14 mouse cellular contexts compared by ENCODE assay signal in genomic region chr1:39396347-39396746, GRCm38 (mm10). TPM values are rescaled to one million over a fixed set of nuclear protein-coding genes. Genes with fewer than 3 reads are reported as not detected.
DNase-seq lines count a peak whose midpoint lies in the region; ATAC-seq lines count a peak whose summit lies in the region.
"Had no signal": no experiment of that assay in that cellular context is flagged by ENCODE, and none has a peak within 500 bp of the region (broad histone marks: within the 10 kb centered on the region; RNA-seq: fewer than 3 reads in every experiment).

No protein-coding gene starts in this region.

- 0 out of 2 replicates have a peak, but pooled peaks cover 5% of the 10 kb centered on the region for H3K4me1 ChIP-seq in embryonic facial prominence, embryonic 14.5 days (ENCODE audit: control insufficient read depth, insufficient read depth, low read length)
- peaks cover 3% of the 10 kb centered on the region; the same call in 1 of the 2 replicates for H3K4me1 ChIP-seq in embryonic facial prominence, embryonic 10.5 days
- H3K4me1 ChIP-seq in limb, embryonic 15.5 days = no peaks in the 10 kb centered on the region
- no peaks in the 10 kb centered on the region; the same call in 1 of the 2 replicates for H3K4me1 ChIP-seq in limb, embryonic 10.5 days
- H3K4me1 ChIP-seq in hindbrain, embryonic 10.5 days (replicated peaks) = 0 out of 2 replicates have a peak, but pooled peaks cover 5% of the 10 kb centered on the region

- peak; percentile 29 for DNase-seq in embryonic facial prominence, embryonic 14.5 days (ENCODE audit: low spot score)
- DNase-seq in embryonic facial prominence, embryonic 10.5 days (ENCODE audit: low spot score) = no peak
- no peak for DNase-seq in limb, embryonic 10.5 days (ENCODE audit: low spot score)
- DNase-seq in hindbrain, embryonic 10.5 days (ENCODE audit: low spot score) = no peak
- DNase-seq in right cerebral cortex, postnatal 25 days = no peak
- DNase-seq: cerebellum, adult 18-20 months; left cerebral cortex, postnatal 4 days; right cerebral cortex, postnatal 14 days had no signal

- no peaks in the 10 kb centered on the region for H3K36me3 ChIP-seq in embryonic facial prominence, embryonic 14.5 days (ENCODE audit: control insufficient read depth, insufficient read depth, low read length)
- H3K36me3 ChIP-seq in embryonic facial prominence, embryonic 10.5 days (replicated peaks) = peaks cover 7% of the 10 kb centered on the region; the same call in 1 of the 2 replicates
- H3K36me3 ChIP-seq in limb, embryonic 15.5 days = 0 out of 2 replicates have a peak, but pooled peaks cover 2% of the 10 kb centered on the region
- H3K36me3 ChIP-seq in limb, embryonic 10.5 days = no peaks in the 10 kb centered on the region
- H3K36me3 ChIP-seq in hindbrain, embryonic 10.5 days = peaks cover 11% of the 10 kb centered on the region

- H3K4me2 ChIP-seq in embryonic facial prominence, embryonic 14.5 days (ENCODE audit: low read depth, low read length) = no peak overlapping the region
- no peak overlapping the region for H3K4me2 ChIP-seq in limb, embryonic 15.5 days
- H3K4me2 ChIP-seq: heart, embryonic 15.5 days had no signal

- no peaks in the 10 kb centered on the region for H3K27me3 ChIP-seq in embryonic facial prominence, embryonic 14.5 days (replicated peaks; ENCODE audit: control insufficient read depth, insufficient read depth, low read length)
- peaks cover 5% of the 10 kb centered on the region for H3K27me3 ChIP-seq in embryonic facial prominence, embryonic 10.5 days (replicated peaks; ENCODE audit: low read depth, poor library complexity, severe bottlenecking)
- no peaks in the 10 kb centered on the region for H3K27me3 ChIP-seq in limb, embryonic 15.5 days
- peaks cover 6% of the 10 kb centered on the region for H3K27me3 ChIP-seq in limb, embryonic 10.5 days (ENCODE audit: low read depth, poor library complexity, severe bottlenecking)
- H3K27me3 ChIP-seq in hindbrain, embryonic 10.5 days (ENCODE audit: insufficient read depth, poor library complexity, severe bottlenecking) = no peaks in the 10 kb centered on the region
- H3K27me3 ChIP-seq: heart, embryonic 15.5 days had no signal

- no peak overlapping the region for H3K4me3 ChIP-seq in embryonic facial prominence, embryonic 14.5 days (ENCODE audit: low read depth, low read length)
- H3K4me3 ChIP-seq in embryonic facial prominence, embryonic 10.5 days = no peak overlapping the region
- H3K4me3 ChIP-seq in limb, embryonic 15.5 days = no peak overlapping the region
- H3K4me3 ChIP-seq in limb, embryonic 10.5 days = no peak overlapping the region
- no peak overlapping the region for H3K4me3 ChIP-seq in hindbrain, embryonic 10.5 days
- H3K4me3 ChIP-seq: heart, embryonic 15.5 days had no signal

- no peaks in the 10 kb centered on the region for H3K9me3 ChIP-seq in embryonic facial prominence, embryonic 14.5 days (ENCODE audit: control insufficient read depth, low read length)
- H3K9me3 ChIP-seq in embryonic facial prominence, embryonic 10.5 days = peaks cover 5% of the 10 kb centered on the region; the same call in 1 of the 2 replicates
- H3K9me3 ChIP-seq in limb, embryonic 15.5 days = no peaks in the 10 kb centered on the region
- H3K9me3 ChIP-seq in limb, embryonic 10.5 days (replicated peaks) = no peaks in the 10 kb centered on the region
- H3K9me3 ChIP-seq in hindbrain, embryonic 10.5 days = no peaks in the 10 kb centered on the region
- H3K9me3 ChIP-seq: heart, embryonic 15.5 days had no signal

- no peak overlapping the region for H3K9ac ChIP-seq in embryonic facial prominence, embryonic 14.5 days (ENCODE audit: low read depth, low read length)
- no peak overlapping the region for H3K9ac ChIP-seq in limb, embryonic 15.5 days
- H3K9ac ChIP-seq: heart, embryonic 15.5 days had no signal

- no peak overlapping the region for H3K27ac ChIP-seq in embryonic facial prominence, embryonic 14.5 days (replicated peaks; ENCODE audit: low read depth, low read length)
- no peak overlapping the region for H3K27ac ChIP-seq in embryonic facial prominence, embryonic 10.5 days (replicated peaks)
- H3K27ac ChIP-seq in limb, embryonic 15.5 days = no peak overlapping the region
- no peak overlapping the region for H3K27ac ChIP-seq in limb, embryonic 10.5 days
- no peak overlapping the region for H3K27ac ChIP-seq in hindbrain, embryonic 10.5 days
- H3K27ac ChIP-seq: heart, embryonic 15.5 days; kidney, postnatal 0 days had no signal

- WGBS in embryonic facial prominence, embryonic 14.5 days = 55% methylated on average over 4 of the region's 4 CpGs
- 73% methylated on average over 4 of the region's 4 CpGs for WGBS in embryonic facial prominence, embryonic 10.5 days
- WGBS in limb, embryonic 15.5 days = 79% methylated on average over 4 of the region's 4 CpGs
- WGBS in limb, embryonic 10.5 days = 84% methylated on average over 4 of the region's 4 CpGs
- 75% methylated on average over 4 of the region's 4 CpGs for WGBS in hindbrain, embryonic 10.5 days

- ATAC-seq in embryonic facial prominence, embryonic 14.5 days (ENCODE audit: low read depth) = no peak; the same call in 1 of the 2 replicates
- ATAC-seq in limb, embryonic 15.5 days (ENCODE audit: insufficient number of reproducible peaks, low FRiP score, low TSS enrichment, low read depth) = peak; percentile 36; the same call in 1 of the 2 replicates
- peak; percentile 89 to 92 for ATAC-seq in hematopoietic stem cell, adult 5-6 weeks (replicated peaks in 1 of 2; ENCODE audit: insufficient read depth in 1 of 2, low FRiP score in 2 of 2, low TSS enrichment in 1 of 2, low read depth in 1 of 2, poor library complexity in 2 of 2, severe bottlenecking in 2 of 2)
- peak; percentile 54 for ATAC-seq in megakaryocyte-erythroid progenitor cell, adult 5-6 weeks (replicated peaks; ENCODE audit: low FRiP score, low TSS enrichment, poor library complexity, severe bottlenecking)
- ATAC-seq: activated CD4-positive, CD25-positive, alpha-beta regulatory T cell, adult 4 months had no signal

RNA-seq across cellular contexts. Expression of gene Rpl31, which starts 28.7 kb away (rescaled TPM):
- 754 and 803 TPM in 2 replicates for polyA plus RNA-seq in embryonic facial prominence, embryonic 14.5 days (2014; fragmentation: Nextera tagmentation; extraction: Ambion mirVana)
- 487 and 499 TPM in 2 replicates for polyA plus RNA-seq in embryonic facial prominence, embryonic 10.5 days (2016; fragmentation: Nextera tagmentation; extraction: Ambion mirVana)
- polyA plus RNA-seq in limb, embryonic 15.5 days (2015; fragmentation: Nextera tagmentation; extraction: Ambion mirVana) = 393 and 551 TPM in 2 replicates
- 467 and 570 TPM in 2 replicates for polyA plus RNA-seq in limb, embryonic 10.5 days (2016; fragmentation: Nextera tagmentation; extraction: Ambion mirVana)
- 486 and 732 TPM in 2 replicates for total RNA-seq in hematopoietic stem cell, adult 5-6 weeks (2017)
- total RNA-seq in megakaryocyte-erythroid progenitor cell, adult 5-6 weeks (2014; fragmentation: Nextera tagmentation) = 2,763 and 2,797 TPM in 2 replicates
- total RNA-seq in megakaryocyte-erythroid progenitor cell, adult 5-6 weeks (2017) = 770 and 846 TPM in 2 replicates
- 425 and 430 TPM in 2 replicates for polyA plus RNA-seq in hindbrain, embryonic 10.5 days (2016; fragmentation: Nextera tagmentation; extraction: Ambion mirVana)
